Mouse (Mus musculus) E14TG2a.4 (cell line): ENCODE results near the gene Adgrf3.

ENCODE experiments used
- H3K27me3 ChIP-seq: 2 replicates; pipeline ENCODE4 v1.6.1; 2014; ENCODE audit warnings: low read length, control low read depth; ENCODE audit not compliant: insufficient read depth
- H3K36me3 ChIP-seq: 2 replicates; pipeline ENCODE4 v1.6.1; 2014; ENCODE audit warnings: low read length, control low read depth; ENCODE audit not compliant: insufficient read depth
- H3K4me1 ChIP-seq: replicated peaks from 2 replicates; pipeline ENCODE4 v1.6.1; 2014; ENCODE audit warnings: low read depth, low read length, control low read depth
- H3K4me3 ChIP-seq: replicated peaks from 2 replicates; pipeline ENCODE4 v1.5.1; 2014; ENCODE audit warnings: mild to moderate bottlenecking, low read length
- H3K9me3 ChIP-seq: 2 replicates; pipeline ENCODE4 v1.6.1; 2014; ENCODE audit warnings: low read length, control low read depth
- CTCF ChIP-seq: conservative IDR thresholded peaks from 2 replicates; pipeline ENCODE4 v1.5.1; 2014; ENCODE audit warnings: low read length
- NANOG ChIP-seq: IDR thresholded peaks from 2 replicates; pipeline ENCODE4 v1.6.1; 2014; ENCODE audit warnings: borderline replicate concordance, low read length, mixed read lengths
- POU5F1 ChIP-seq: IDR thresholded peaks from 2 replicates; pipeline ENCODE4 v1.6.1; 2014; ENCODE audit warnings: low read length, borderline replicate concordance

Adgrf3 gene

DNA sequence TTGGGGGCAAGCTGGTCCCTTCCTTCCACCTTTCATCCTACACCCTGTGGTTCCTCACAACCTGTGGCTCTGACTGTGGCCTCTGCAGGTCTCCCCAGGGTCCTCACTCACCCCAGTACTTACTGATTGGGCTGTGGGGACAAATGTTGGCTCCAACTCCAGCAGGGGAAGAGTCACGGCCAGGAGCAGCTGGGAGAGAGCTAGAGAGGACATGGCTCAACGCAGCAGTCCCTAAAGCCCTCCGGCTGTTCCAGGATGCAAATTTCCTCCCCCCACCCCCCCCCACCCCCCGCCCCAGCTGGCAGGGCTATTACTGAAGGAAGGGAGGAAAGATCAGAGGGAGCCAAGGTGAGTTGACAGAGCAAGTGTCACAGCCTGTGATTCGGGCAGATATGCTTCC lies at the start of gene Adgrf3:
TSS of gene Adgrf3 (minus strand) at position 230 of the 400 bp plus-strand sequence.
- Histone ChIP-seq H3K9me3 (no peaks in the 10 kb centered on the region), H3K36me3 (no peaks in the 10 kb centered on the region), H3K4me1 (peaks cover 28% of the 10 kb centered on the region), H3K4me3 (no peak within 1 kb of the TSS; the same call in 1 of the 2 replicates), H3K27me3 (peaks cover 2% of the 10 kb centered on the region; the same call in 1 of the 2 replicates)
- TF ChIP-seq POU5F1 = no peak

DNA sequence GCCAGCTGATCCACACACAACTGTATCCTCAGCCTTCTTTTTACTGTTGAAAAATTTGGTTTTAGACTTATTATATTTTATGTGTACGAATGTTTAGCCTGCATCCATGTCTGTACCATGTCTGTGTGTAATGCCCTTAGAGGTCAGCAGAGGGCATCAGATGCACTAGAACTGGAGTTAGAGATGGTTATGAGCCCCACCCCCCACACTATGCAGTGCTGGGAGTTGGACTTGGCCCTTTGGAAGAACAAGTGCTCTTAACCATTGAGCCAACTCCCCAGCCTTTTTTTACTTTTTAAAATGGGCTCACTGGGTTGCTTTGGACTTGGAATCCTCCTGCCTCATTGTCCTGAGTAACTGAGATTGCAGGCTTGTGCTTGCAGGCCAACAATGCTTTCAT lies 42.1 kb upstream of the Adgrf3 start:
- Histone ChIP-seq H3K4me1 (no peaks in the 10 kb centered on the region), H3K27me3 (no peaks in the 10 kb centered on the region), H3K9me3 (no peaks in the 10 kb centered on the region), H3K36me3 (peaks cover 3% of the 10 kb centered on the region; the same call in 1 of the 2 replicates), H3K4me3 (no peak overlapping the region)
- peak; percentile 62 for TF ChIP-seq CTCF
- TF ChIP-seq POU5F1 = no peak

DNA sequence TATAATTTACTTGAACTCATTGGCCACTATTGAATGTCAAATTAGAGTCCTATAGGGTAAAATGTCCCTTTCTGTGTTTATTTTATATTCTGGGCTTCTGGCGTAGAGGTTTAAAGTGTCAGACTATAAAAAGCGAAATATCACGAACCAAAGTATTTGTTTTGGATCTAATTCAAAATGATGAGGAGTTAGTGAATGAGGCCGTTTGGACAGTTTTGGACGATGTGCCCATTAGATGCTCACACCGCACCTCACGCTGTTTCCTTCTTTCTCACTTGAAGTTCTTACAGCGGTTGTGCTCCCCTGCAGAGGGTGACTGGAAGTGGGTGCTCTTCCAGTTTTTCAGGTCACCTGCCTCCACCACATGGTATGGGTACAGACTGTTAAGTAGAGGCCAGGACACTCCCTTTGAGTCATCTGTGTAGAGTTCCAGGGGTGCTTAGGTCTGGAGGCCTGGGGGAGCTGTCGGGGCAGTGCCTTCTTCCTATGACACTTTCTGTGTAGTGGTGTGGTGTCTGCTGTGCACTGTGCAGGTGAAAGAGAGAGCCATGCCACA lies 40.4 kb upstream of the Adgrf3 start:
- TF ChIP-seq POU5F1 (no peak), CTCF (no peak), NANOG (no peak)
- Histone ChIP-seq H3K4me1 (no peaks in the 10 kb centered on the region), H3K27me3 (no peaks in the 10 kb centered on the region)

DNA sequence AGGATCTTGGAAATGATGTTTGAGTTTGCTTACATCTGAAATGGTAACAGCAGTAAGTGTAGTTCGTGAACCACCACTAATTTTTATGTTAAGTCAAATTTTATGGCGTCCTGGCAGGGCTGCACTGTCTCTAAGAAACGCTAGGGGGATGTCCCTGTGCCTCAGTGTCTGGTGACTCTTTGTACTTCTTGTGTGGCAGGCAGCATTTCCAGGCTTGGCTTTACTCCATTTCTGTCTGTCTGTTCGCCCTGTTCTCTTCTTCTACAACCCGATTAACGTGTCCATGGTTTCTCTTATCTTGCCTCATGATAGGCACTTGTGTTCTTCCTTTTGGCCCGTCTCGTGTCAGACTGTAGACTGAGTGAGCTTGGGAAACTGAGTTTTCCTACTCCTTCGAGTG lies 38.2 kb upstream of the Adgrf3 start:
- no peaks in the 10 kb centered on the region for H3K9me3 ChIP-seq
- H3K4me1 ChIP-seq = no peaks in the 10 kb centered on the region
- no peak overlapping the region for H3K4me3 ChIP-seq
- TF ChIP-seq POU5F1 (no peak), CTCF (peak; percentile 77)
- no peaks in the 10 kb centered on the region for H3K27me3 ChIP-seq
- no peaks in the 10 kb centered on the region for H3K36me3 ChIP-seq

More for the DNA sequence above, 40.4 kb upstream of the Adgrf3 start:
- Histone ChIP-seq H3K9me3 (no peaks in the 10 kb centered on the region), H3K36me3 (no peaks in the 10 kb centered on the region), H3K4me3 (no peak overlapping the region)

DNA sequence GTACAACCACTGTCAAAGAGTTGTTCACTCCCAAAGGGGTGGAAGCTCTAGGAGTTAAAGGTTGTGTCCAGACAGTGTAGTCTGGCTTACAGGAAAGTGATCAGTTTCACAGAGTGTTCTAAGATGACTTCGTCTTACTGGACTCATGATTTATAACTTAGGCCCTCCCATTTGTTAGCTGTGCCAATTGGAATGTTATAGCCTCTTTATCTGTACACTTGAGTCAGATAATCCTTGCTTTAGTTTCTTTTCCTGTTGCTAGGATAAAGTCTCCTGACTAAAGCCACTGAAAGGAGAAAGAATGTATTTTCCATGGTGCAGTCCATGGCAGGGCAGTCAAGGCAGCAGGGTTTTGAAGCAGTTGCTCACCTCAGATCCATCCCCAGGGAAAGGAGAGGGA lies 36.9 kb upstream of the Adgrf3 start:
- Histone ChIP-seq H3K4me3 (no peak overlapping the region), H3K4me1 (no peaks in the 10 kb centered on the region), H3K27me3 (no peaks in the 10 kb centered on the region), H3K36me3 (no peaks in the 10 kb centered on the region), H3K9me3 (no peaks in the 10 kb centered on the region)
- TF ChIP-seq NANOG = no peak
- TF ChIP-seq POU5F1 = no peak

DNA sequence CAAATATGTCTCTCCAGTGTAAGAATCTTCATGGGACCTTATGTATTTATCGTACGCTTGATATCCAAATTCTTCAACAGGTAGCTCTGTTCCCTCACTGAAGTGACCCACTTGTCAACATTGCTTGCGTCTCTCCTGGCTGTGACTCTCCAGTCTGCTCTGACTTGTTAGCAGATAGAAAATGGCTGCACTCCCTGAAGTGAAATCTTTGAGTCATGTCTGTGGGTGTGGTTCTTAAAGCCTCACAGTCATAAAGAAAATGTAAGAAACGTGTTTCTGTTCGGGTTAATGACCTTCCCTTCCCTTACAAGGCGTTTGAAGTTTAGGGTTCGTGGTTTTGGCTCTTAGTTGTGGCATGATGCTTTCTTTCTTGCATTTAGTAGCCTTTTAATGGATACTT lies 35.0 kb upstream of the Adgrf3 start:
- Histone ChIP-seq H3K4me1 (no peaks in the 10 kb centered on the region), H3K36me3 (no peaks in the 10 kb centered on the region), H3K4me3 (no peak overlapping the region), H3K27me3 (no peaks in the 10 kb centered on the region), H3K9me3 (no peaks in the 10 kb centered on the region)
- no peak for TF ChIP-seq CTCF

DNA sequence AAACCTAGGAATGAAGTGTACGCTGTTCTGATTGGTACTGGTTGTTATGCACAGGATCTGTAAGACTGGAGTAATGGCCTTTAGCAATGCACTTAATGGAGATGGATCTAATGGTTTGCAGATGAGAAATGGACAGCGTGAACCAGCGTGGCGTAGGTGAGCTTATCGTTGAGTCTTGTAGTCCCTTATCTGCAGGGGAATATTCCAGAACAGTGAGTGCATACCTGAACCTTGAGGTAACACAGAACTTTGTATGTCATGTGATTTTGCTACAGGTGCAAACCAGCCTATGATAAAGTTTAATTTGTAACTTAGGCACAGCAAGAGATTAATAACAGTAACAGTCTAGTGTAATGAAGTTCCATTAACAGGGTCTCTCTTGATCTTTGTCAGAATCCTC lies 33.0 kb upstream of the Adgrf3 start:
- Histone ChIP-seq H3K4me3 (no peak overlapping the region), H3K27me3 (peaks cover 9% of the 10 kb centered on the region), H3K4me1 (peaks cover 5% of the 10 kb centered on the region; the same call in 1 of the 2 replicates), H3K36me3 (no peaks in the 10 kb centered on the region), H3K9me3 (no peaks in the 10 kb centered on the region)
- TF ChIP-seq POU5F1 (no peak), CTCF (no peak), NANOG (no peak)

DNA sequence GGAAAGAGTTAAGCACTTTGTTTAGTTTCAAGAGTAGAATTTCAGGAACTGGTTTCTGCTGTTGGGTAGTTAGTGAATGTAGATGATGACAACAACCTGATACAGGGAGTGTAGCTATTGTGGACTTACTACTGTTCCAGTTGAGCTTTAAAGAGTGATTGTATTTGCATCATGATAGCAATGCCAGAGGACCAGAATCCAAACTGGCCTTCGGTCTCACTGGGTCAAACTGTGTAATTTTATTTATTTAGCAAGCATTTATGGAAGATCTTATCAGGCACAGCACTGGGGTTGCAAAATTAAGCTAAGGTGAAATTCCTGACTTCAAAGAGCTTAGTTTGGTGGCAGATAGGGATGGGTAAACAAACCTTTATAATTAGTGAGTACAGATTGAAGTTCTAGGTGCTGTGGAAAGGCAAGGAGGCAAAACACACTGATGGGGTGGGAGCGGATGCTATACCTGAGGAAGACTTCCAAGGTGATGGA lies 30.2 kb upstream of the Adgrf3 start:
- Histone ChIP-seq H3K4me3 (no peak overlapping the region), H3K9me3 (peaks cover 16% of the 10 kb centered on the region), H3K27me3 (peaks cover 17% of the 10 kb centered on the region), H3K36me3 (no peaks in the 10 kb centered on the region), H3K4me1 (peaks cover 11% of the 10 kb centered on the region; the same call in 1 of the 2 replicates)
- TF ChIP-seq NANOG = no peak
- TF ChIP-seq POU5F1 = no peak
- TF ChIP-seq CTCF = no peak

DNA sequence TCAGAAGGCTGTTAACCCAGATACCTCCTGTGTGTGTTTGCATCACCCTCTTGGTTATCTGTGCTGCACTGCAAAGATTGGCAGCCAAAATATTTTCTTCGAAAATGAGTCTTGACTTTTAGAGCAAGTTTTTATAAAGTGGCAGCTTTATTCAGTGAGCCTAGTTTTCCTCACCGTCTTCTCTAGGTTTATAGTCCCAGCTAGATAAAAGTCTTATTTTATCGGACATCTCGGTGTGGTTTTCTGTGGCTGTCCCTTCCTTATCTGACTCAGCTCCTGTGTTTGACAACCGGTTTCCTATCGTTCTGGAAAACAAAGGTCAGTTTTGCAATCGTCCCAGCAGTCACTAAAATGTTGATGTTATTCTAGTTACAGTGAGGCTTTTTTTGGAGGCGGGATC lies 28.5 kb upstream of the Adgrf3 start:
- H3K4me1 ChIP-seq = peaks cover 11% of the 10 kb centered on the region; the same call in 1 of the 2 replicates
- no peaks in the 10 kb centered on the region for H3K36me3 ChIP-seq
- no peak overlapping the region for H3K4me3 ChIP-seq
- TF ChIP-seq NANOG = no peak
- no peak for TF ChIP-seq CTCF
- TF ChIP-seq POU5F1 = no peak
- H3K27me3 ChIP-seq = peaks cover 17% of the 10 kb centered on the region
- peaks cover 25% of the 10 kb centered on the region for H3K9me3 ChIP-seq
